Mouse (Mus musculus) lung, adult 2 months (tissue): ENCODE data around the gene Col4a3bp.

Source experiments
- CTCF ChIP-seq: fragments of 200-500 bp; IDR thresholded peaks from 2 replicates; pipeline ENCODE4 v1.5.1; 2011; ENCODE audit warnings: mild to moderate bottlenecking, low read length, control low read depth; ENCODE audit not compliant: insufficient read depth
- POLR2A ChIP-seq: fragments of 200-500 bp; IDR thresholded peaks from 2 replicates; pipeline ENCODE4 v1.6.1; 2011; ENCODE audit warnings: low read depth, mild to moderate bottlenecking, control low read depth, low read length, borderline replicate concordance; ENCODE audit errors: extremely low read depth

GRCm38 (mm10) chr13:96538103-96538502, 4.3 kb upstream of the Col4a3bp start:
- no peak for TF ChIP-seq CTCF
- TF ChIP-seq POLR2A, result no peak
